Mouse (Mus musculus) gastrocnemius, postnatal 36 days (tissue): ENCODE measurements around the gene Slc9a3r1. TPM values are rescaled to one million over a fixed set of nuclear protein-coding genes. Genes with fewer than 3 reads are reported as not detected.
A peak's percentile ranks its signal among the peaks of the same experiment; 100 is the strongest.

Experiments used
- DNase-seq, 2 experiments: peaks; one replicate each; pipeline ENCODE4 v3.0.0; 2022
- intact Hi-C: fragments of 180-260 bp; cut with DNase I; formaldehyde crosslinking; loops from one replicate; pipeline ENCODE4 v1.15.1; 2025
- long read RNA-seq, 2 experiments: library from polyadenylated mRNA; stranded (forward); transcript quantifications; one replicate each; pipeline ENCODE4 v2.0.0; 2021
- total RNA-seq, 2 experiments: library from RNA; stranded (reverse); gene quantifications; 2 replicates each; pipeline ENCODE4 v1.2.3; 2021

Gene Slc9a3r1
- total RNA-seq = 1 to 10 TPM; 2.3 to 3.1 TPM
- long read RNA-seq, experiment 1 = 0 reads
- long read RNA-seq, experiment 2, partial matches to known transcripts = 0 of 3 reads
- long read RNA-seq, experiment 2, other reads (novel, unspliced or antisense) = 1 of 3 reads

- DNase-seq = peak; percentile 97 to 99
- intact Hi-C loops = no loop called here
Observed at GRCm38 (mm10) chr11:115162832-115163480, at the start of gene Slc9a3r1. TSS of gene Slc9a3r1 (plus strand) at chr11:115163341.

DNA sequence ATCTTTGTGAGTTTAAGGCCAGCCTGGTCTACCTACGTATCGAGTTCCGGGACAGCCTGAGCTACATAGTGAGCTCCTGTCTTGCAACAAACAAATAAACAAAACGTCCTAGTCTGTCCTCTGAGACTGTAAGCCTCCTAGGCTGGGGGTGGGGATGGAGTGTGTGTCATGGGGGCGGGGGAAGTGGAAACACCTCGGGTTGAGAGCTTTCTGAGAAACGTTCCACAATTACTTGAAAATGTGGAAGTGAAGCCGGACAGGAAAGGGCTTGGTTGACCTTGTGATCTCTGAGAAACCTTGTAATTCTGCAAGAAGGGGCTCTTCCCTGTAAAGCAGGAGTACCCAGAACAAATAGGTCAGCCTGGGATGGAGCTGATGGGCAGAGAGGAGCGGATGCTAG, 43.7 kb upstream of the Slc9a3r1 start:
- intact Hi-C loops = no loop called here
- no peak for DNase-seq

DNA sequence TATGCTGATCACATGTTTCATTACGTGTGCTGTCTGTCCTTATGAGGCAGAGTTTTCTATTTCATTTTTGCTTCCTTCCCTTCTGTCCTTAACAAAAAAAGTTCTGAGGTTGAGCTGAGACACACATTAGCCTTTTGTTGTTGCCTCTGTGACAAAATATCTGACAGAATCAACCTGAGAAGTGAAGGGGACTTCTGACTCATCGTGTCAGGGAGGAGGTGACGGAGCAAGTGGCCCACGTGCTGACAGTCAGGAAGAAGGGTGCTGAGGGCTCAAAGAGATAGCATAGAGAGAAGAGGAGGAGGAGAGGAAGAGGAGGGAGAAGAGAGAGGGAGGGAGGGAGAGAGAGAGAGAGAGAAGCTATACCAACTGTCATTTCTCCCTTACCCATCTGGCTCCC, 34.7 kb upstream of the Slc9a3r1 start:
- intact Hi-C loops = loop anchor here (5.0 kb wide), 1 partner anchor 141 kb away; the partner anchor contains the start of gene Cd300ld
- DNase-seq = no peak

- no peak for DNase-seq
- intact Hi-C loops = loop anchor here (5.0 kb wide), 1 partner anchor 142 kb away; the partner anchor contains the start of gene Cd300ld
Observed at GRCm38 (mm10) chr11:115129508-115130126, 33.5 kb upstream of the Slc9a3r1 start.

- no peak for DNase-seq
- intact Hi-C loops = no loop called here
Observed at GRCm38 (mm10) chr11:115131768-115132381, 31.3 kb upstream of the Slc9a3r1 start.

DNA sequence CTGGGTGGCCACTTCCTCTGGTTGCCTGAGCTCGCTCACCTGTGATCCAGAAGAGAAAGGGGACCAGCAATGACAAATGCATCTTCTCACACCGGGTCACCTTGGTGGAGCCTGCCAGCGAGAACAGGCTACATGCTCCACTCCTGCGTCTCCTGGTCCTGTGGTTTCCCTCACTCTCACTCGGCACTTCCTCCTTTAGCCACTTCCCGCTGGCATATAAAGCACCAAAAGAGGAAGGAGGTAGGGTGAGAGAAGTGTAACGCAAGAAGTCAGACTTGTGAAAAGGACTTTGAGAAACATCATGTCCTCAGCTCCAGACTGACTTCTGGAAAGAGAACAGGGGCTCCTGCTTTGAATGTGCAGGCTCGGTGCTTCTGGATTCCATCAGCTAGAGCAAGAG, 29.3 kb upstream of the Slc9a3r1 start, which contains the start of gene Cd300lf:
TSS of gene Cd300lf (minus strand) at position 193 of the 400 bp plus-strand sequence.
- intact Hi-C loops = no loop called here
- DNase-seq = no peak

GRCm38 (mm10) chr11:115138597-115139262, 24.4 kb upstream of the Slc9a3r1 start:
- no peak for DNase-seq
- intact Hi-C loops = no loop called here

GRCm38 (mm10) chr11:115141970-115142369, 21.2 kb upstream of the Slc9a3r1 start:
- intact Hi-C loops = no loop called here
- DNase-seq = no peak

DNA sequence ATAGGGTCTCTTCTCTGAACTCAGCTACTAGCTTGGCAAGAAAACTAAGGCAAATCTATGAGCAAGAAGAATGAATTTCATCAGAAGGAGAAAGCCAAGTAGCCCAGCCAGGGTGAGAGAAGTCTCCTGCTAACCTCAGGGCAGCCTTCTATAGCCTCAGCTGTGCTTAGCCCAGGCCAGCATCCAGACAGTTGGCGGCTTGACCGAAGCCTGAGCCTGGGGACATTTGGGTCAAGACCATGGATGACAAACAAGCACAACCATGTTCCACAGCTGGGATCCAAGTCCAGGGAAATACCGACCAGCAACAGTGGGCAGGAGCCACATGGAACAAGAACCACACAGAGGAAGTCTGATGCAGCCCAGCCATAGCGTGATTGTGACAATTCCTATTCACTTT, 15.3 kb upstream of the Slc9a3r1 start:
- intact Hi-C loops = no loop called here
- DNase-seq = no peak

- intact Hi-C loops = no loop called here
- no peak for DNase-seq
Observed at GRCm38 (mm10) chr11:115150741-115151254, 12.3 kb upstream of the Slc9a3r1 start.

GRCm38 (mm10) chr11:115151755-115152429, 11.2 kb upstream of the Slc9a3r1 start:
- intact Hi-C loops = no loop called here
- DNase-seq = no peak

GRCm38 (mm10) chr11:115153088-115153487, 10.1 kb upstream of the Slc9a3r1 start:
- no peak for DNase-seq
- intact Hi-C loops = loop anchor here (1.0 kb wide), 1 partner anchor 70 kb away; no protein-coding TSS in a partner anchor

GRCm38 (mm10) chr11:115153699-115154292, 9.3 kb upstream of the Slc9a3r1 start:
- DNase-seq = peak; percentile 60 to 66
- intact Hi-C loops = loop anchor here (1.0 kb wide), 1 partner anchor 70 kb away; no protein-coding TSS in a partner anchor

DNA sequence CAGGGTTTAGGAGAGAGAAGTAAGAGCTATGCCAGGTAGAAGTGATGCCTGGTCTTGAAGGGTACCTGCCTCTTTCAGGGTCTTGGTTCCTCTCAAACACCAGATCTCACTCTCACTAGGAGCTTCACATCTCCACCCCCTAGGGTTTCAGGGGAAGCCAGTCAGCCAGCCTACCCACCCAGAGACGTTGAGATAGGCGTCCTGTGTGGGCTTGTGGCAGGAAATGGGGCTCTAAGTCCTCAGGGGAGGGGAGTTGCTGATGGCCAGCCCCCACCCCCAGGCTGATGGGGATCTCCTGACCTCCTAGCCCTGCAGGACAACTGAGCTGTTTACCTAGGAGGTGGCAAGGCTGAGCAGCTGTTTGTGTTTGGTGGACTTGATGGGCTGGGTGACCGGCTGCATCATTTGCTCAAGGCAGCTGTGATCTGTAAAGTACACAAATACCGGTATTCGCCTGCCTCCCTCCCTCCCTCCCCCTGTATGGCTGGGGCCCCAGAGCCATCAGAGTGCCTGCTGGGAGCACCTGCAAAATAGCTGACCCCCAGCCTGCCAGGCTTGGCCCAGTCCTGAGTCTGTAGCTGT, 8.0 kb upstream of the Slc9a3r1 start:
- no peak for DNase-seq
- intact Hi-C loops = no loop called here

DNA sequence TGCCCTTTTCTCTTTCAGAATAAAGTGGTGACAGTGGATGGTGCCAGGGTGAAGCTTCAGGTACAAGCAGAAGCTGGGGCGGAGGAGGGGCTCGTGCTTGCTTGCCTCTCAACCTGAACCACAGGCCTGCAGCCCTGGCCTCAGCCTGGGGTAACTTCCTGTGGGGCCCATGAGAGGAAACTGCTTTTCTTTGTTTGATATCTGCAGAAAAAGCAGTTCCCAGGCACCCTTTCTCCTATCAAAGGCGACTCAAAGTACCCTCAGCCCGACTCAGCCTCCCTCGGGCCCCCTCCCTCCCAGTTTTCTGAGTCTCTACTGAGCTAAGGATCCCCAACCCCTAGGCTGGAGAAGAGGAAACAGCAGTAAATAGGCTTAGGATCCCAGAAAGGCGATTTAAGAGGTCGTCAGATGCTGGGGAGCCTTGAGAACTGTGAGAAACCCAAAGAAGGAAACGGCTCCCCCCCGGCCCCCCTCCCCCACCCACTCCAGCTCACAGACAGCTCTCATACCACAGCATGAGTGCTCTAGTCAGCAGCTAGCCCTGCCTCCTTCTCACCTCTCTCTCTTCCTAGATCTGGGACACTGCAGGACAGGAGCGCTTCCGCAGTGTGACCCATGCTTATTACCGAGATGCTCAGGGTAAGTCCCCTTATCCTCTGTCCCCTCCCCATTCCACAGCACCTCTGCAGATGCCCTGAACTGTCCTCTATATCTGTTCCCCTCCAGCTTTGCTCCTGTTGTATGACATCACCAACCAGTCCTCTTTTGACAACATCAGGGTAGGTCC, 5.0 kb upstream of the Slc9a3r1 start:
- DNase-seq = no peak
- intact Hi-C loops = loop anchor here (2.0 kb wide), 1 partner anchor 113 kb away; no protein-coding TSS in a partner anchor

DNA sequence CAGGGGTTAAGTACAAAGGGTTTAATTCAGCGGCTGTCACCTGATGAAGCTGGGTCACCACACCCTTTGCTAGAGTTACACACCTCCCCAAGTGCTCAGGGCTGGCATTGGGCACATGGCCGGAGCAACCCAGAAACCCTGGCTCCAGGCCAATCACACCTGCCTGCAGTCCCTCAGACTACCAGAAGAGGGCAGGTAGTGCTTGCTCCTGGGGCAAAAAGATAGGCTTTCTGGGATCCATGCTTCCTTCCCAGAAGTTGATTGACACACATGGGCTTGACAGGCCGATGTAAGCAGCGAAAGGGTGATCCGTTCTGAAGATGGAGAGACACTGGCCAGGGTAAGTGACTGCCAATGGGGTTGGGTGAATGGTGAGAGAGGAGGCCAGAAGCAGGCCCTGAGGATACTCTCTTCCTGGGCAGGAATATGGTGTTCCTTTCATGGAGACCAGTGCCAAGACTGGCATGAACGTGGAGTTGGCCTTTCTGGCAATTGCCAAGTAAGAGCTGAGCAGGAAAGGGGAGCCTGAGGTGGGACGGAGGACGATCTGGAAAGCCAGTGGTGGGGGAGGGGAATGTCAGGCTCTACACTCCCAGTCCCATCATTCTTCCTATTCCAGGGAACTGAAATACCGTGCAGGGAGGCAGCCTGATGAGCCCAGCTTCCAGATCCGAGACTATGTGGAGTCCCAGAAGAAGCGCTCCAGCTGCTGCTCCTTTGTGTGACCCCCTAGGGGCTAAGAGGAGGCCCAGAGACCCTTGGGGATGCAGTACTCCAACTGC, 2.9 kb upstream of the Slc9a3r1 start:
- peak; percentile 67 to 82 for DNase-seq
- intact Hi-C loops = no loop called here

DNA sequence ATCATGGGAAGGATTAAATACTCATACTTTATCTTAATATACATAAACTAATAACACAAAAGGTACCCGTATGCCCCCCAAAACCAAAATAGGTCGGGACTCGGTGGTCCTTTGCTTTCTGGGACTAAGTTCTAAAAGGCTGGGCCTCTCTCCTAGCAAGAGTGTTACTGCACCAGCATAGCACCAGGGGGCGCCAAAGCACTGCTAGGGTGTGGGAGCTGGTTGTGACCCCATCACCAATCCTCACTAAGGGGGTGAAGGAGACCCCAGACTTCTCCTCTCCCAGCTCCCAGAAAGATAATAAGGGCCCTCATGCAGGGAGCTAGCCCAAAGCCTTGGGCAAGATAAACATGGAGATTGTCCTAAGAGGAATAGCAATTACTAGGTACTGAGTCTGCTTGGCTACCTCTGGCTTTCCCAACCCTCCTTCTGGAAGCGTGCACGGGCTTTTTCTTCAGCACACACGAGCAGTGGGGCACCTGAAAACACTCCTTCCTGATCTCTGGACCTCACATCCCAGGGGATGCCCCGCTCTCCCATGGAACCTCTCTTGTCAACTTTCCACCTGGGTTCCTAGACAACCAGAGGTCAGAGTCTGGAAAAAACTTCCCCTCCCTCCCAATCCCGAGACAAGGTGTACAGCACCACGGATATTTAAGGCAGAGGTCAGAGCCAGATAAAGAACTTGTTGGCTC, 2.1 kb upstream of the Slc9a3r1 start:
- peak; percentile 62 to 73 for DNase-seq
- intact Hi-C loops = loop anchor here (1.0 kb wide), 1 partner anchor 21 kb away; no protein-coding TSS in a partner anchor
